Mouse (Mus musculus) ES-Bruce4 (cell line): Measurements from ENCODE around the gene Lpgat1. TPM values are rescaled to one million over a fixed set of nuclear protein-coding genes. Genes with fewer than 3 reads are reported as not detected.

Experiments
- H3K27ac ChIP-seq: 2 replicates; pipeline ENCODE4 v1.5.1; 2012; ENCODE audit warnings: low read length, inconsistent platforms; ENCODE audit not compliant: insufficient read depth
- H3K27me3 ChIP-seq: 2 replicates; pipeline ENCODE4 v1.6.1; 2012; ENCODE audit warnings: mild to moderate bottlenecking, low read length, inconsistent platforms; ENCODE audit not compliant: control insufficient read depth, poor library complexity, insufficient read depth, severe bottlenecking
- H3K36me3 ChIP-seq: 2 replicates; pipeline ENCODE4 v1.6.1; 2012; ENCODE audit warnings: inconsistent platforms, mild to moderate bottlenecking, low read length, moderate library complexity; ENCODE audit not compliant: control insufficient read depth, poor library complexity, insufficient read depth, severe bottlenecking
- H3K4me1 ChIP-seq: one replicate; pipeline ENCODE4 v1.8.1; 2011; ENCODE audit warnings: low read length; ENCODE audit not compliant: control insufficient read depth, insufficient read depth
- H3K4me3 ChIP-seq: 2 replicates; pipeline ENCODE4 v1.5.1; 2011; ENCODE audit warnings: low read depth, mild to moderate bottlenecking, low read length
- H3K9ac ChIP-seq: 2 replicates; pipeline ENCODE4 v1.6.1; 2012; ENCODE audit warnings: low read depth, mild to moderate bottlenecking, inconsistent platforms; ENCODE audit not compliant: poor library complexity, severe bottlenecking
- H3K9me3 ChIP-seq: replicated peaks from 2 replicates; pipeline ENCODE4 v1.6.1; 2012; ENCODE audit warnings: mild to moderate bottlenecking, low read length, inconsistent platforms; ENCODE audit not compliant: control insufficient read depth, poor library complexity, insufficient read depth, severe bottlenecking
- CTCF ChIP-seq: IDR thresholded peaks from one replicate; pipeline ENCODE4 v1.8.1; 2011; ENCODE audit warnings: low read depth, low read length
- EP300 ChIP-seq: IDR thresholded peaks from 2 replicates; pipeline ENCODE4 v1.6.1; 2011; ENCODE audit warnings: low read depth, low read length; ENCODE audit not compliant: insufficient read depth
- POLR2A ChIP-seq: IDR thresholded peaks from one replicate; pipeline ENCODE4 v1.8.1; 2011; ENCODE audit warnings: low read length; ENCODE audit not compliant: insufficient read depth
- polyA plus RNA-seq: library from polyadenylated mRNA; stranded (reverse); fragments of >200 nt; gene quantifications from 2 replicates; pipeline ENCODE4 v1.2.4, GENCODE M21; 2011; ENCODE audit warnings: low read depth; ENCODE audit not compliant: missing spikeins, insufficient read depth, insufficient read length

Lpgat1 gene
- polyA plus RNA-seq, 1 experiment = 39.0 TPM

DNA sequence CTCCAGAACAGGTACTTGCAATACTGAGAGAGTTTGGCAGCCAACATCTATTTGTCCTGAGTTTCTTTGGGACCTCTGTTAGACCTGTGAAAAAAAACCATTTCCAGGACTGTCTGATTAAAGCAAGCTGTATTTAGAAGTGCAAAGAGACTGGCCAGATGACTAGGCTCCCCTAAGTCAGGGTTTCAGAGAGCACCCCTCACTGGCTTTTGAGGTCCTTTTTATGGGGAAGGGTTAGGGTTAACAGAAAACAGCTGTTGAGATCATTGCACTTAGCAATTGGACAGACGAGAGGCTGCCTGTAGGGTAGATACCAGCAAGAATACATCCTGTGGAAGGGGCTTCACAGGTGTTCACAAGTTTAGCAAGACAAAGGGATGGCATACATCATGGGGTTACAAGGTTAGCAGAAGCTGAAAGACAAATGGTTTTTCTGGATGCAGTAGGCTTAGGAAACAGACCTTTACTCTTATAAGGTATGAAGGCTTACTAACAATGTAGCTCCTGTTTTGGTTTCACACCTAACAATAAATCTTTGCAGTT is 19.3 kb upstream of the Lpgat1 start:
- H3K4me1 ChIP-seq = peaks cover 3% of the 10 kb centered on the region
- H3K27ac ChIP-seq = no peak overlapping the region
- no peaks in the 10 kb centered on the region for H3K36me3 ChIP-seq
- no peak overlapping the region for H3K9ac ChIP-seq
- no peak overlapping the region for H3K4me3 ChIP-seq
- no peaks in the 10 kb centered on the region for H3K27me3 ChIP-seq
- no peaks in the 10 kb centered on the region for H3K9me3 ChIP-seq
- TF ChIP-seq CTCF (no peak), POLR2A (no peak), EP300 (no peak)

- Histone ChIP-seq H3K9me3 (no peaks in the 10 kb centered on the region), H3K9ac (no peak overlapping the region), H3K27me3 (no peaks in the 10 kb centered on the region), H3K4me3 (no peak overlapping the region), H3K4me1 (no peaks in the 10 kb centered on the region), H3K36me3 (no peaks in the 10 kb centered on the region), H3K27ac (no peak overlapping the region)
- TF ChIP-seq EP300 (no peak), POLR2A (no peak), CTCF (no peak)
Measured at GRCm38 (mm10) chr1:191704535-191704934, 13.1 kb upstream of the Lpgat1 start.

DNA sequence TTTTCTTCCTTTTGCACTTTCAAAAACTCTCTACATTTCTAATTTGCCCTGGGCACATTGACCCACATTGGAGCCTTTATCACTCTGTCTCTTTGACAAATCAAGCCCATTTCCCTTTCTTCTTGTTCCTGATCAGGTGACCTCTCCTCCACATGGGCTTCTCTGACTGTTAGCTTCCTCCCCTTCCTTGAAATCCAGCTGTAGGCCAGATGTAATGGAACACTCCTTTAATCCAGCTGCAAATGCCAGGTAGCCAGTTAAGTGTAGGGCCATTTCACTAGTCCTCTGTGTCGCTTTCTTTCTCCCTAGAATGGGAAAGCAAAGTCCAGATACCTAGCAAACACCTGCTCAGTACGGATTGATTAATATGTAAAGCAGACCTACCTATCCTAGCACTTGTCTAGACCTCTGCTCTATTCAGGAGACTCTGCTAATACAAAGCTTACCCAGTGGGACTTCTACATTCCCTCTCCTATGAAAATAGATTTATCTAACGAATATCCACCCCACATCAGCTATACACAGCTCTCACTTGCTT is 11.0 kb upstream of the Lpgat1 start:
- Histone ChIP-seq H3K9ac (no peak overlapping the region), H3K9me3 (no peaks in the 10 kb centered on the region), H3K4me1 (no peaks in the 10 kb centered on the region), H3K36me3 (no peaks in the 10 kb centered on the region), H3K27ac (no peak overlapping the region), H3K27me3 (no peaks in the 10 kb centered on the region), H3K4me3 (no peak overlapping the region)
- TF ChIP-seq POLR2A (no peak), CTCF (no peak), EP300 (no peak)

- no peak overlapping the region for H3K4me3 ChIP-seq
- no peaks in the 10 kb centered on the region for H3K36me3 ChIP-seq
- no peak overlapping the region for H3K27ac ChIP-seq
- H3K9ac ChIP-seq = no peak overlapping the region
- H3K27me3 ChIP-seq = no peaks in the 10 kb centered on the region
- TF ChIP-seq EP300 = no peak
- H3K9me3 ChIP-seq = no peaks in the 10 kb centered on the region
- no peaks in the 10 kb centered on the region for H3K4me1 ChIP-seq
Measured at GRCm38 (mm10) chr1:191709811-191710210, 7.8 kb upstream of the Lpgat1 start.

GRCm38 (mm10) chr1:191712224-191712838 is 5.3 kb upstream of the Lpgat1 start:
- Histone ChIP-seq H3K4me1 (peaks cover under 1% of the 10 kb centered on the region), H3K4me3 (no peak overlapping the region), H3K27me3 (peaks cover 1% of the 10 kb centered on the region; the same call in 1 of the 2 replicates), H3K9ac (no peak overlapping the region), H3K27ac (no peak overlapping the region), H3K36me3 (no peaks in the 10 kb centered on the region), H3K9me3 (no peaks in the 10 kb centered on the region)
- TF ChIP-seq CTCF (no peak), POLR2A (no peak), EP300 (no peak)

DNA sequence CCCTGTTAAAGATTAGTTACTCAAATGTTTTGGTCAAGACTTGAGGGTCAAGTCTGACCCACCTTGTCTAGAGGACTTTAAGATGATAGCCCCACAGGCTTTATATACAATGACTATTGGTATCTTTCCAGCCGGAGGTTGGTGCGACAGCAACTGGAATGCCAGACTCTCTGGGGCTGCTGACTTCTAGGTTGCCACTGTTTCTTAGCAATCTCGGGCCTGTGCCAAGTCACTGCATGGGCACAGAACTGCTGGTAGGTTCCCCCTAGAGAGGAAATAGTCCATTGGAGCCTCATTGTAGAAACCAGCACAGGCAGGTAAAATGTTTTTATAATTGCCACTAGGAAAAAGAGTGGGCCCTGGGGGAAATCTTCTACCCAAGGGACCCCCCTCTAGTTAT is 3.8 kb upstream of the Lpgat1 start:
- no peaks in the 10 kb centered on the region for H3K9me3 ChIP-seq
- H3K9ac ChIP-seq = no peak overlapping the region
- H3K27me3 ChIP-seq = peaks cover 1% of the 10 kb centered on the region; the same call in 1 of the 2 replicates
- no peak overlapping the region for H3K27ac ChIP-seq
- no peaks in the 10 kb centered on the region for H3K36me3 ChIP-seq
- H3K4me3 ChIP-seq = no peak overlapping the region
- peaks cover 2% of the 10 kb centered on the region for H3K4me1 ChIP-seq
- TF ChIP-seq POLR2A = no peak
- no peak for TF ChIP-seq CTCF
- no peak for TF ChIP-seq EP300
